In the genomic region with DNA sequence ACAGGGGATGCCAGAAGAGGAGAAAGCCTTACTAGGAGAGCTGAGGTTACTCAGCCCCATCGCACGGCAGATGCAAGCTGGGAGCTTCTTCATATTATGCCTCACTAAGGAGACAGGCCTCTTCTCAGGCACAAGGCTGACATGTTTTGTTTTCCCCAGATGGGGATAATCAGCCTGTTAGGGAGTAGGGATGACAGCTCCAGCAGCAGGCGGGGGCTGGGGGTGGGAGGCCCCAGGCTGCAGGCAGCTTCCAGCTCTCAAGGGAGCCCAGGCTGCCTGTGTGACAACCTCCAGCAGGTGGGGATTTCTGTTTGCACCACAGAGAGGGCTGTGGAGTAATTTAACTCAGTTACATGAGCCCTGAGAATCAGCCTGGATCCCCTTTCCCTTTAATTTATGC, we compare ENCODE assay signal across 9 mouse cellular contexts. TPM values are rescaled to one million over a fixed set of nuclear protein-coding genes. Genes with fewer than 3 reads are reported as not detected.
A peak's percentile ranks its signal among the peaks of the same experiment; 100 is the strongest.
DNase-seq lines count a peak whose midpoint lies in the region; ATAC-seq lines count a peak whose summit lies in the region.
"Had no signal": no experiment of that assay in that cellular context is flagged by ENCODE, and none has a peak within 500 bp of the region (broad histone marks: within the 10 kb centered on the region; RNA-seq: fewer than 3 reads in every experiment).

No protein-coding gene starts in this region.

- intact Hi-C loops in heart, postnatal 36 days (cut with DNase I) = no loop called here

- no peak overlapping the region for H3K4me3 ChIP-seq in embryonic facial prominence, embryonic 11.5 days (ENCODE audit: low read depth, low read length)
- H3K4me3 ChIP-seq in hindbrain, embryonic 13.5 days = no peak overlapping the region
- H3K4me3 ChIP-seq: limb, embryonic 15.5 days had no signal

- no peaks in the 10 kb centered on the region for H3K36me3 ChIP-seq in embryonic facial prominence, embryonic 11.5 days (replicated peaks; ENCODE audit: control insufficient read depth, insufficient read depth, low read depth, low read length)
- H3K36me3 ChIP-seq in hindbrain, embryonic 13.5 days = no peaks in the 10 kb centered on the region
- H3K36me3 ChIP-seq: limb, embryonic 15.5 days had no signal

- H3K27ac ChIP-seq in embryonic facial prominence, embryonic 11.5 days (replicated peaks; ENCODE audit: low read depth, low read length) = no peak overlapping the region
- peak overlapping the region; percentile 80 for H3K27ac ChIP-seq in hindbrain, embryonic 13.5 days
- H3K27ac ChIP-seq: limb, embryonic 15.5 days had no signal

- peak; percentile 71 to 74 for DNase-seq in heart, adult 9 months (ENCODE audit: low spot score in 2 of 2)
- no peak for DNase-seq in heart, postnatal 36 days
- peak; percentile 43 for DNase-seq in embryonic facial prominence, embryonic 11.5 days (ENCODE audit: low spot score)
- DNase-seq in lung, postnatal 14 days = peak; percentile 13
- DNase-seq in spleen, adult 18-20 months = no peak

- peak; percentile 84 for ATAC-seq in embryonic facial prominence, embryonic 11.5 days (replicated peaks; ENCODE audit: insufficient number of reproducible peaks, low FRiP score, low TSS enrichment, low read depth)
- peak; percentile 64 for ATAC-seq in hindbrain, embryonic 13.5 days (ENCODE audit: low FRiP score)
- no peak for ATAC-seq in erythroid progenitor cell, adult 5-6 weeks (replicated peaks; ENCODE audit: low FRiP score, poor library complexity, severe bottlenecking)
- no peak for ATAC-seq in megakaryocyte-erythroid progenitor cell, adult 5-6 weeks (replicated peaks; ENCODE audit: low FRiP score, low TSS enrichment, poor library complexity, severe bottlenecking)

- no peaks in the 10 kb centered on the region for H3K27me3 ChIP-seq in embryonic facial prominence, embryonic 11.5 days (ENCODE audit: control insufficient read depth, insufficient read depth, low read length)
- H3K27me3 ChIP-seq in hindbrain, embryonic 13.5 days = no peaks in the 10 kb centered on the region
- H3K27me3 ChIP-seq: limb, embryonic 15.5 days had no signal

- H3K4me2 ChIP-seq in embryonic facial prominence, embryonic 11.5 days (ENCODE audit: low read depth, low read length) = no peak overlapping the region
- H3K4me2 ChIP-seq in hindbrain, embryonic 13.5 days = no peak overlapping the region
- H3K4me2 ChIP-seq: limb, embryonic 15.5 days had no signal

- no peak overlapping the region for H3K9ac ChIP-seq in embryonic facial prominence, embryonic 11.5 days (replicated peaks; ENCODE audit: low read length)
- 0 out of 2 replicates have a peak overlapping the region, but pooled peaks have one; percentile 24 for H3K9ac ChIP-seq in hindbrain, embryonic 13.5 days
- H3K9ac ChIP-seq: limb, embryonic 15.5 days had no signal

- WGBS in embryonic facial prominence, embryonic 11.5 days = 19% methylated on average over 3 of the region's 3 CpGs
- WGBS in hindbrain, embryonic 13.5 days = 7% methylated on average over 3 of the region's 3 CpGs

- H3K4me1 ChIP-seq in embryonic facial prominence, embryonic 11.5 days (ENCODE audit: control insufficient read depth, insufficient read depth, low read length) = no peaks in the 10 kb centered on the region
- H3K4me1 ChIP-seq in hindbrain, embryonic 13.5 days (replicated peaks) = peaks cover 35% of the 10 kb centered on the region
- H3K4me1 ChIP-seq: limb, embryonic 15.5 days had no signal

- H3K9me3 ChIP-seq in embryonic facial prominence, embryonic 11.5 days (replicated peaks; ENCODE audit: control insufficient read depth, low read length) = no peaks in the 10 kb centered on the region
- H3K9me3 ChIP-seq in hindbrain, embryonic 13.5 days = no peaks in the 10 kb centered on the region
- H3K9me3 ChIP-seq: limb, embryonic 15.5 days had no signal

RNA-seq across cellular contexts. Expression of gene Adcyap1r1, which starts 17.4 kb away (rescaled TPM):
- 1 to 10 TPM; 3.8 to 4.6 TPM for total RNA-seq in heart, postnatal 36 days (2021)
- 2.5 and 3.7 TPM in 2 replicates for polyA plus RNA-seq in embryonic facial prominence, embryonic 11.5 days (2014; fragmentation: Nextera tagmentation; extraction: Ambion mirVana)
- 45.4 and 51.0 TPM in 2 replicates for polyA plus RNA-seq in hindbrain, embryonic 13.5 days (2015; fragmentation: Nextera tagmentation; extraction: Ambion mirVana)
- total RNA-seq in erythroid progenitor cell, adult 5-6 weeks (2015; ENCODE audit: low replicate concordance) = not detected in 2 replicates
- 0.26 TPM in 1 of 2 replicates, not detected in the other for total RNA-seq in erythroid progenitor cell, adult 5-6 weeks (2017; ENCODE audit: low replicate concordance)
- not detected in 2 replicates for total RNA-seq in megakaryocyte-erythroid progenitor cell, adult 5-6 weeks (2014; fragmentation: Nextera tagmentation)
- not detected in 2 replicates for total RNA-seq in megakaryocyte-erythroid progenitor cell, adult 5-6 weeks (2017)

RNA-seq across cellular contexts. Expression of gene Ghrhr, which starts 58.3 kb away (rescaled TPM):
- not detected for total RNA-seq in heart, postnatal 36 days (2021)
- polyA plus RNA-seq in embryonic facial prominence, embryonic 11.5 days (2014; fragmentation: Nextera tagmentation; extraction: Ambion mirVana) = not detected in 2 replicates
- polyA plus RNA-seq in hindbrain, embryonic 13.5 days (2015; fragmentation: Nextera tagmentation; extraction: Ambion mirVana) = not detected in 2 replicates
- total RNA-seq in erythroid progenitor cell, adult 5-6 weeks (2015; ENCODE audit: low replicate concordance) = 0.84 TPM in 1 of 2 replicates, not detected in the other
- total RNA-seq in erythroid progenitor cell, adult 5-6 weeks (2017; ENCODE audit: low replicate concordance) = not detected in 2 replicates
- not detected in 2 replicates for total RNA-seq in megakaryocyte-erythroid progenitor cell, adult 5-6 weeks (2014; fragmentation: Nextera tagmentation)
- not detected in 2 replicates for total RNA-seq in megakaryocyte-erythroid progenitor cell, adult 5-6 weeks (2017)
- polyA plus RNA-seq: limb, embryonic 15.5 days had no signal

Comparison
In these comparisons a context has a peak if more than half of its experiments do, and no peak if none do; other contexts are left out.
1. DNase-seq: peak in heart, adult 9 months (2 of 2), embryonic facial prominence, embryonic 11.5 days (single experiment) and lung, postnatal 14 days (single experiment); none in heart, postnatal 36 days (0 of 2) and spleen, adult 18-20 months (0 of 2).
2. ATAC-seq: peak in embryonic facial prominence, embryonic 11.5 days (single experiment) and hindbrain, embryonic 13.5 days (single experiment); none in erythroid progenitor cell, adult 5-6 weeks (single experiment) and megakaryocyte-erythroid progenitor cell, adult 5-6 weeks (single experiment).